Mouse (Mus musculus) yolk sac, embryonic 10.5 days (tissue): ENCODE results near the gene Fgfr2.
A peak's percentile ranks its signal among the peaks of the same experiment; 100 is the strongest.

Experiments used
- DNase-seq: peaks from one replicate; pipeline ENCODE4 v3.0.0-alpha.2; 2017; ENCODE audit warnings: low spot score

The Fgfr2 gene

DNA sequence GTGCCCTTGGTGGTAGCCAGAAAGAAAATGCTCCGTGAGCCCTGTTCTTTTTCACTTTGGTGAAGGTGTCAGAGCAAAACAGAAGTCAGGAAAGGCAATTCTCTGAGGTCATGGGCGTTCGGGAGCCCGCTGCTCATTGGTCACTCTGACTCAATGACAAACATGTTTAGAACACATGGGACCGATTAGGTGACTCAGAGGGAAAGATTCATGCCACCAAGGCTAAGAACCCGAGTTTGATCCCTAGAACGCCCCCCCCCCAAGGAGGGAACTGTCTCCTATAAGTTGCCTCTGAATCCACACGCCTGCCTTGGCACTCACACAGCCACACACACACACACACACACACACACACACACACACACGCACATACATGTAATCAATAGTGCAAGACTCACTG, 2329.5 kb downstream of the Fgfr2 start:
- no peak for DNase-seq

DNA sequence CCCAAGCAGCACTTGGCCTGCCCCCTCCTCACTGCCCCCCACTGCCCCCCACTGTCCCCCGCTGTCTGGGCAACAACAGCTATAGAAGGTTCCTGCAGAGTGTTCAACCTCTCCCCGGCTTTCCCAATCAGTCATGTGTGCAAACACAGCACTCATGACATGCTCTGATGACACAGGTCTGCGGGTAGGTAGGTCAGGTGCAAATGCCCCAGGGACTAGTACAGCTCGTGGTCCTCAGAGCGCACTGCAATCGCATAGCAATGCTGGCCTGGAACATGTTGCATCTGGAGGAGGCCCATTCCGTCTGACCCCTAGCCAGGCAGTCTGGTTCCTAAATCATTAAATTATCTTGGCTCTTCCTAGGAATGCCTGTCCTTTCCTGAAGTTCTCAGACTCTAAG, 2333.7 kb downstream of the Fgfr2 start:
- no peak for DNase-seq

DNA sequence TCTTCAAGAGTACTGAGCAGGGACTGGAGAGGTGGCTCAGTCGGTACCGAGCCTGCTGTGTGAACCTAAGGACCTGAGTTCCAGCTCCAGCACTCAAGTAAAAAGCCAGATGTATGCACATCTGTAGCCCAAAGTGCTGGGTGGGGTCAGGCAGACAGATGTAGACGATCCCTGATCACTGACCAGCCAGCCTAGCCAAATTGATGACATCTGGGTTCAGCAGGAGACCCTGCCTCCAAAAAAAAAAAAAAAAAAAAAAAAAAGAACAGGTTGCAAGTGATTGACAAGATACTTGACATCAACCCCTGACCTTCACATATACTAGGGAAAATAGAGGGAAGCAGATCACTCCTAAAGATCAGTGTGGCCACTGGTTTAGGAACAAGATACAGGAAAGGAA, 2334.2 kb downstream of the Fgfr2 start:
- no peak for DNase-seq

DNA sequence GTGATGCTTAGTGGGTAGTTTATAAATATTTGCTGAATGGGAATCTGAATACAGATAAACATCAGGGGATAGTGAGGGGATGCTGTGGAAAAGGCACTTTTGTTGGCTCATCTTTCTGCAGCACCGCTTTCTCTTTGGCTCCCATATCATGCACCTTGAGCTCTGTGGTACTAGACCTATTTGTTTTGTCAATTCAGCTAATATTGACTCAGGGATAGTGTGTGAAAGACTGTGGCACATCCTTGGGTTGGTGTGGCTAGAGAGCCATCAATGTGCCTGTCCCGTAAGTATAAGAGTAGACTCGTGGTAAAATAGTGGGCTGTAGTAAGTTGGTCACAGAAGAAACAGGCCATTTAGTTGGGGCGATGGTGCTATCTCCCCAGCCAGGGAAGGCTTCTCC, 2335.6 kb downstream of the Fgfr2 start:
- DNase-seq: no peak

DNA sequence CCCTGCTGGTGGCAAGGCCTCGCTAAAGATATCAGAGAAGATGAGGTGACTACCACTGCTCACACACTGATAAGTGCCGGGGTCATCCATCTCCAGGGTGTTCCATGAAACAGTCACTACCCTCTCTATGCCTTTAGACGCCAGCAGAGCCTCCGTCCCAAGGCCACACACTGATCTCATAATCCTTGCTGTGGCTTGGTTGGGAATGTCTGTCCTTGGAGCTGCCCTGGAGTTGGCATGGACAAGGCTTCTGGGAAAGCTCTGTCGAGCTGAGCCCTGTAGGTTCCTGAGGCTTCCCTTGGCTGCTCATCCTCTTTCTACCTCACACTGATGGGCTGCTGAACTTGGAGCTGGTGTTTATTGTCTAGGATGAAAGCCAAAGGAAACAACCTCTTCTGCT, 2336.4 kb downstream of the Fgfr2 start:
- no peak for DNase-seq

DNA sequence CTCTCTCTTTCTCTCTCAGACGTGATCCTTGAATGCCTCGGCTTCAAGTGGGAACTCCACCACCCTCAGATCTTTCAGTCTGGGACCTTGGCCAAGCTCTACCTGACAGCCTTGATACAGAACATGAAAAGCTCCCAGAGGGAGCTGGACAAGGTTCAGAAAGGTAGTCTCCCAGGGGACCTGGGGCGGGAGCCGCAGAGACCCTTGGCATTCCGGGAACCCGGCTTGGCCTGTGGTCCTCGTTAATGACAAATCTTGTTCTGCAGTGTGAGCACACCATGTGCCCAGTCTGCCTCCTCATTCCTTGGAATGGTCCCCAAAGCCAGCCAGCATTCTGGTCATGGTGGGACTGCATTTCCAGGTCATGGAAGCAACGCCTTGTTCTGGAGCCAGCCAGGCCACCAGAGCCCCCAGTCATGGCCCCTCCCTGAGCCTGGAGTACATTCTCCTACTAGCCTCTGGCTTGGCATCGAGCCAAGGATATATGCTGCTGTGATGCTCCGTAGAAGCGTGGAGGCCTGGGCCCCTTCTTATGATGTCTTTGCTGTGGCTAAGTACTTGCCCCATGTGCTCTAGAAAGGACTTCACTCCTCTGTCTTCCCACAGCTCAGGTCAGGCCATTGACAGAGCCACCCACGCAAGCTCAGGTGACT, 2337.1 kb downstream of the Fgfr2 start:
- DNase-seq: no peak

DNA sequence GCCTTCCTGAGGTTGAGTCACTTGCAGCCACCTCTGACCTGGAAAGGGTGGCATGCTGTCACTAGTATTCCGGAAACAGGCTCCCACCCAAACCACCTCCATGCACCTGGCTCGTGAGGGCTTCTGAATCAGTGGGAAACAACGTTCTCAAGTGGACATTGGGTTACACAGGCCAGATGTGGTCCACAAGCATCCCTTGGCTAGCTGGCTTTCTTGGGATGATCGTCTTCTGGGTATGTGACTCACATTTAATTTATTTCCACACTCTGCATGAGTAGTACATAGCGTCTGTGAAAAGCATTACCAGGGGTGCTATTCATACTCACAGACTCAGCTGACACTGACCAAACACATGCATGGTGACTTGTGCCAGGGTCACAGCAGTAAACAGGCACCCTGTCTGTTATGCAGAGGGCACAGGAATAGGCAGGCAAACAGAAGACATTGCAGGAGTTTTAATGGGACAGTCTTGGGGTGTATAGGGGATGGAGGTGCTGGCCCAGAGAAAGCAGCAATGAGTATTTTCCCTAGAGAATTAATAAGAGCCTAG, 2340.6 kb downstream of the Fgfr2 start:
- DNase-seq: no peak

DNA sequence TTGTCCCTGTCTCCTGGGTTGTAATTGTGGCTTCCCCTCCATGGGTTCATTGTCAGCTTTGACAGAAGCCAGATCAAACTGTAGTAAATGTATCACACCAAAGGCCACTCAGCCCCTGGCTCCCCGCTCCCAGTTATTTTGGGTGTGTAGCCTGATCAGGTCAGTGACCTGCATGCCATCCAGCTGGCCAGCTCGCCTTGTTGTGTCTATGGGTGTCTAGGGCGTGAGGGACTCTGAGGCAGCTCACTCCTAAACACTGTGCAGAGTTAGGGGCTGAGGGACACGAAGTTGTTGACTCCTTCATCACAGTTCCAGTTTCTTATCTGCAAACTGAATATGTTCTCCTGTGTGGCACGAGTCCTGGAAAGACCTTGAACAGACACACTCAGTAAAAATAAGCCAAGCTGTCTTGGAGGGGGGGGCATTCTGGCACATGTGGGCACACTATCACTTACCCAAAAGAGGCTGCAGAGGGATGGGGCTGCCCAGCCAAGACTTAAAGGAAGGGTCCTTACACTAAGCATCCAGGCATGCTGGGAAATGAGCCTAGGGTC, 2342.2 kb downstream of the Fgfr2 start:
- no peak for DNase-seq

DNA sequence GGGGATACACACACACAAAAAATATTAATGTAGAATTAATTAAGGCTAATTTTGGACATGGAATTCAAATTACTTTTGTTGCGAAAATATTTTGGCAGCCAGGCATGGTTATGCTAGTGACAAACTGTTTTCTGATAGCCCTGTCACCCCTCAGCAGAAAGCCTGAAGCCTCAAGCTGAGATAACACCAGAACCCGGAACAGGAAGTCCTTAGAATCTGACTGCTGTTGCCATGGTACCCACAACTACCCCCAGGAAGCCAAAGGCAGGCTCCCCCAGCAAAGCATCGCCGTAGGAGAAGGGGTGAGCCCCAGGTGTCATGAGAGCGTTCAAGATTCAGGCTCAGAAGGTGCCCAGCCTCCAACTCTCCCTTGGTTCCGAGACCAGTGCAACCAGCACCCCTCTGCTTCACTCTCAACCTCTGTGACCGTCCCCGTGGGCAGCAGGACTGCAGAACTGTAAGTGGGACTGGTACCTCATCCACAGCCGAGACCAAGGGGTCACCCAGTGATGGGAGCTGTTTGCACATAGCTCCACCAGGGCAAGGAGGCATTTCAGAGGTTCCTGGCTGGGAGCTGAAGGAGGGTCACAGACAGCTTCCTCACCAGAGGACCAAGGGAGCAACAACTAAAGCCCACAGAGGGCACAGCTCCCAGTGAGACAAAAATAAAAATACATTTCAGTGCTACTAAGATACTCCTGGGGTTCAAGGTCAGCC, 2349.1 kb downstream of the Fgfr2 start, which contains the start of gene Btbd16:
TSS of gene Btbd16 (plus strand) at position 156 of the 717 bp plus-strand sequence.
- DNase-seq: no peak

DNA sequence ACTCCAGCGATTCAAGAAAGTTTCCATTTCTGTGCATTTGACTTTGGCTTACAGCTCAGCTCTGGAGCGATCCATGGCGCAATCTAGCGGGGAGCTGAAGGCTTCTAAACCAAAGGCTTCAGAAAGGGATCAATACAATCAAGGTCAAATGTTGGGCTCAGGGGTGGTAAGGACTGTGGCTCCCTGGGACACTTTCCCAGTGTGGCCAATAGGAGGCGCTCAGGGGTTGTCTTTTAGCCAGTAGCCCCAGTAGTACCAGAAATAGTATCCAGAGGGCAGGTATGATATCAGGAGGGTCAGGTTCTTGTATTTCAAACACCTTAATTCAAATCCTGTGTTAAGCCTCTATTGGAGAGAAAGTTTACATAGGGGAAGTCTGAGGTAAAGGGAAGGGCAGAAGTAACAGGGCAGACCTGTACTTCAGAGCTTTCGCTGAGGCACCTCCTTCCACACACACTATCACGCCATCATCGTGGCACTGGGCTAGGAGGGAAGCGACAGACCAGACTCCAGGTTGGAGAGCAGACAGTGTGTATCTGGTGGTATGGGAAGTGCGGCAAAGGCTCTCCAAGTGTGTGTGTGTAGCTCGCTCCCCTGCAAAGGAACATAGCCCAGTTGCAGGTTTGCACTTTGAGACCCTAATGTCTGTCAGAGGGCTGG, 2349.8 kb downstream of the Fgfr2 start:
- no peak for DNase-seq

DNA sequence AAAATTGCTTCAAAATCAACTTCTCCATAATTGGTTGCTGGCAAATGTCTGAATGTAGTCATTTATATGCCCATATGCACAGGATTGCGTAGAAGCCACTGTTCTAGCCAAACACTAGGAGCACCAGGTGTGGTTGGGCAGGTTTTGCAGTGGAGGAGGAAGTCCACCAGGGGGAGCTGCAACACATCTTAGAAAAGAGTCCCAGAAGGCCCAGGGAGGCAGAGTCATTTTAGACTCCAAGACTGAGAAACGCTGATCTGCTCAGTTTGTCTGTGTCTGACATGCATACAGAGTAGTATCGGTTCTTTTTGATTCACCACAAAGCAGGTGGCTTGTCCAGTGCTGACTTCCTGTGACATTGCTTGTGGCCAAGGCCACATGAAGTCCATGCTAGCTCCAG, 2352.4 kb downstream of the Fgfr2 start:
- DNase-seq: peak; percentile 70

DNA sequence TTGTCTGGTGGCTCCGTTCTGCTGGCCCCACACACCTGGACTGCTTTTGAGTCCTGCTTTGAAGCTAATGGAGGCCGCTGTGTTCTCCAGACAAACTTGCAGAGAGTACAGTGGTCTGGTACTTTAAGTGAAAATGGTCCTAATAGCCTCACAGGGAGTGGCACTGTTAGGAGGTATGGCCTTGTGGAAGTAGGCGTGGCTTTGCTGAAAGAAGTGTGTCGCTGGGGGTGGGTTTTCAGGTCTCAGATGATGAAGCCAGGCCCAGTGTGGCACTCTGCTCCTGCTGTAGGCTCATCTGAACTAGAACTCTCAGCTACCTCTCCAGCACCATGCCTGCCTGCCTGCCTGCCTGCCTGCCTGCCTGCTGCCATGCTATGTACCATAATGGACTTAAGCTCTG, 2355.0 kb downstream of the Fgfr2 start:
- no peak for DNase-seq

DNA sequence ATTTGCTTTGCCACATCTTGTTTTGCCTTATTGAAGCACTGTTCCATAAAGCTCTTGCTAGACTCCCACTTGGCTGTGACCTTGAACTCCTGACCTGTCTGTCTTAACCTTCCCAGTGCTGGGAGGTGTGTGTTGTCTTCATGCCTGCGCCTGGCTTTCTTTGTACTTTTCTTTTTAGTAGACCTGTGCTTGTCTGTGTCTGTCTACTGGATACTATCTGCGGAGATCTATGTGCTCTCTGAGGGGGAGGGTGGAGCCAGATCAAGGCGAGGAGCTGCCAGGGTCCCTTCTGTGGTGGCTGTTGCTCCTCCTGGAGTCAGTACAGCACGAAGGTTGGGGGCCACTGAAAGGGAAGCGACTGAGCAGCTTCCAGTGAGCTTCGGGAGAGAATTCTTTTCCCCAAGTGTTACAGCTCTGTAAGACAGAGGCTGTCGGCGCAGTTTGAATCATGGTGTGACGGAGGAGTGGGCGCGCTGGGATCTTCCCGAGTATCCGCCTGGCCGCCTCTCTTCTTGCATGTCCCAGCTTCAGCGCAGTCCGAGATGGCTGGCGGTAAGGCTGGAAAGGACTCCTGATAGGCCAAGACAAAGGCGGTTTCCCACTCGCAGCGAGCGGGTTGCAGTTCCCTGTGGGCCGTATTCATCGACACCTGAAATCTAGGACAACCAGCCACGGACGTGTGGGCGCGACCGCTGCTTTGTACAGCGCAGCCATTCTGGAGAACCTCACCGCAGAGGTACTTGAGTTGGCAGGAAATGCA, 2356.6 kb downstream of the Fgfr2 start:
- DNase-seq: no peak

DNA sequence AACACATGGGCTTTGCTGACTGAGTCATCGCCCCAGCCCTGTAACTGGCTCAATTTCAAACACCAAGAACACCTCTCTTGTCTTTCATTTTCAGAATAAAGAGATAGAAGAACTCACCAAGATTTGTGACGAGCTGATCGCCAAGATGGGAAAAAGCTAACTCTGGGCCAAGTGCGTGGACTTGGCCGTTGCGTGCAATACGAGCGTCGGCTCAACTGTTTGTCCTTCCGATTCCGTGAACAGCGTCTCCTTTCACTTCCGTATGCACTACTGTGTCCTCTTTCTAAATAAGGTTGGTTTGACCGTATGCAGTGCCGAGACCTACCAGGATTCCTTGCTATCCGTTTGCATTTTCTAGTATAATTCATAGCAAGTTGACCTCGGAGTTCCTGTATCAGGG, 2359.0 kb downstream of the Fgfr2 start:
- DNase-seq: no peak

DNA sequence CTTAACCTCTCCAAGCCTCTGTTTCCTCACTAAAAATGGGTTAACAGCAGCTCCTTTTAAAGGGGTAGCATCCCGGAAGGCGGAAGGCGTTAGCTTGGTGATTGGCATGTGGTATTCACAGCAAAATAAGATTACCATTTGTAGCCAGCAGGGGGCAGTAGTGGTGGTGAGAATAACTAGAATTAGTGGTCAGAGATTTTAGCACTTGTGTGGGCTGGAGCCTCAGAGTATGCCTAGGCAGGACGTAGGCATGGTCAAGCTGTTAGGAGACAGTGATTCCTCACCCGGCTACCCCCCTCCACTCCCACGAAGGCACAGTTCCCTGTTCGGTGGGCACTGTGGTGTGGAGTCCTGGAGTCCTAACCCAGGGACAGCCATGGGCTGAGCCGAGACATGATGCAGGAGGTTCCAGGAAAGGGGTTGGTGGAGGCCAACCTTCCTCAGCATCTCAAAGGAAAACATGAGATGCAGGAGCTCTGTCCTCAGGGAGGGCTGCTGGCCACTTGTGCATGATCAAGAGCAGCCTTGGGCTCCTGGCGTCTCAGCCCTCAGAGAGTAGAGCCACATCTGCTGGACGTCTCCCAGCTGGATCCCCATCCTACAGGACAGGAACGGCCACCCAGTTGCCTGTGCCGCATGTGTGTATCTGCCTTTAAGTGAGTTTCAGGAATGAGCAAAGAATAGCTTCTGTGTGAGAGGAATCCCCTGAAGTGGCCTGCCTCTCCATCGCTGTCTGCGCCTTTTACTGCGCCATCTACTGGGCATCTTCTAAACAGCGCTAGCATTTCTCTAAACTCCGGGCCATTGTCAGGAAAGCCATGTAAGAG, 2360.9 kb downstream of the Fgfr2 start:
- DNase-seq: peak; percentile 58

DNA sequence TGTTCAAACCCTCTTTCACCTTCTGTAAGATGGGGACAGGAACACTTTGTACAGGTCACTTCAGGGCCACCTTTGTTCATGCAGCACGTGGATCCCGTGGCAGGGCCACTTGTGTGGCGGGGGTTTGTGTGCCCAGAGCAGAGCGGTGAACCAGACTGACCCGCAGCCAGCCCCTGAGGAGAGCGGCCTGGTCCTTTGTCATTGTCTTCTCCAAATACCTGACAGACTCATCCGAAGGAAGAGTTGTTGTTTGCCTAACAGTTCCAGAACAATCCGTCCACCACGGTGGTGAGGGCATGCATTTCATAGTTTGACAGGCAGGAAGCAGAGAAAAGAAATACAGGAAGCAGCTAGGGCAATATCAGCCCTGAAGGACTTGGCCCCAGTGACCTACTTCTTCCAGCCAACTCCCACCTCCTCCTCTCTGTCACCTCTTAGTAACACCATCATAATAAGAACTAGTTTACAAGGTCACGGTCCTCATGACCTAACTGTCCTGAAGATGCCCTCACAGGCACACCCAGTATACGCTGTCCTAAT, 2365.8 kb downstream of the Fgfr2 start:
- no peak for DNase-seq

DNA sequence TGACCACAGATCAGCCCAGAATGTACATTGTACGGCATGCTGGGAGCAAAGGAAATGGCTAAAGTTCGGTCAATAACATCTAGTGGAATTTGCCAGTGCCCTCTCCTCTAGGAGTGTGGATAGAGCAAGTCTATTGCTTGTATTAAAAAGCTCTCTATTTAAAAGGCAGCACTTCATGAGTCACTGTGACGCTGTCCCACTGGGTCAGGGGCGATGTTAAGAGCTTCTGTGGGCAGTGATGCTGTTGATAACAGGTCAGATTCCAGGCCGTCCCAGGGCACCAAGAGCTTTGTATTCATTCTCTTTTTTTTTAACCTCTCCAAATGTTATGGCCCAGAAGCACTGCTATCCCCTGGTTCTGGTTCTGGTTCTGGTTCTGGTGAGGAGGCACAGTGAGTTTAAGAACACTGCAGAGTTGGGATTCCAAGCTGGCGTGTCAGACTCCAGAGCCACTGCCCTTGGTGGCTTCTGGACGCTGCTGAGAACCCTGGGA, 2366.8 kb downstream of the Fgfr2 start:
- no peak for DNase-seq

DNA sequence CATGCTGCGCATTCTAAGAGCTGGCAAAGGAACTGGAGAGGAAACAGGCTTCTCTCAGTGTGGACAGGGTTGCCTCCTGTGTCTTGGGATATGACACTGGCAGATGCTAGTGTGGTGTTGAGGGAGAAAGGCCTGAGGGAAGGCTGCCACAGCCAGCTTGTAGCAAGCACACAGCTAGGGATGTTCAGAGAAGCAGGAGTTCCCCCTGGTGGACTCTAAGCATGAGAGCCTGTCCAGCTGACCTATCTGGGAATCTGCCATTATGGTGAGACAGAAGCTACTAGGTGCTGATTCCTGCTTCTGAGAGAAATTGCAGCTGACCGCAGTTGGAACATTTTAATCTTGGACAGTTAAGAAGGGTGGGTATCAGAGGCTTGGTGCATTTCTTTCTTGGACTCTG, 2368.4 kb downstream of the Fgfr2 start:
- DNase-seq: no peak

DNA sequence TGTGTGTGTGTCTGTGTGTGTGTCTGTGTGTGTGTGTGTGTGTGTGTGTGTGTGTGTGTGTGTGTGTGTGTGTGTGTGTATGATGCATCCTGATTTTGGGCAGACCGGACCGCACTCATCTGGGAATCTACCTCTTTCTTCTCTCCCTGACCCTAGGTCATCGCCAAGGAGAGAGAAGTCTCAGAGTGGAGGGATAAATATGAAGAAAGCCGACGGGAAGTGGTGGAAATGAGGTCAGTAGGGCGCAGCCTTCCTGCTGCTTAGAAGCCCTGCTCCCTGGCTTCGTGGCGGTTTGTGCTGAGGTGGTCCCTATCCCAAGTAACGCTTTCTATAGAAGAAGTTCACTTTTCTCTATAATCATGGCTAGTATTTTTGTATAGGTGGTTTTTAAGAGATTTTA, 2371.5 kb downstream of the Fgfr2 start:
- DNase-seq: no peak

DNA sequence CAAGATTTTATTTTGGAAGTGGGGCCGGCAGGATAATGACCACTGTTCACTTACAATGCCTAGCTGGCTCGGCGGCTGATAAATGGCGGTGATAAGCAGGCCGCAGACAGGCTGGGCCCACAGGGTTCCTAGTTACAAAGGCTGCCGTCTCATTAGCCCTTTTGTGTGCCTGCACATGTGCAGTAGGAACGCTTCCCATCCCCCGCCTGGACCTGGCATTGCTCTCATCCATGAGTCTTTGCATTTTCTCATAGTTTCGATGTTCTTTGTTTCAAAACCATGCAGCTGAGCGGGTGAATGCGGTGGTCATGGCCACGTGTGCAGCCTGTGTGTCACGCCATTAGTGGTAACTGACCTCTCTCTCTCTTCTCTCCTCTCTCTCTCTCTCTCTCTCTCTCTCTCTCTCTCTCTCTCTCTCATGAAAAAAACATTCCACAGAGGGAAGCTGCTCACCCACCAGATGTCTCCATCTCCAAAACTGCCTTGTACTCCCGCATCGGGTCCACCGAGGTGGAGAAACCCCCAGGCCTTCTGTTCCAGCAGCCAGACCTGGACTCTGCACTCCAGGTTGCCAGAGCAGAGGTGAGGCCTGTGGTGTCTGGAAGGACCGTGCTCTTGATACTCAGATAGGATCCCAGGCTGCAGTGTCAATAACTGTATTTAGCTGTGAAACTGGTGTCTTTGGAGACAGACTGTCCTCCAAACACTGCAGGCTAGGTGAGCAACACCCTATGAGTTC, 2372.2 kb downstream of the Fgfr2 start:
- no peak for DNase-seq
